ENCODE assay signal across 18 mouse cellular contexts in the genomic region with DNA sequence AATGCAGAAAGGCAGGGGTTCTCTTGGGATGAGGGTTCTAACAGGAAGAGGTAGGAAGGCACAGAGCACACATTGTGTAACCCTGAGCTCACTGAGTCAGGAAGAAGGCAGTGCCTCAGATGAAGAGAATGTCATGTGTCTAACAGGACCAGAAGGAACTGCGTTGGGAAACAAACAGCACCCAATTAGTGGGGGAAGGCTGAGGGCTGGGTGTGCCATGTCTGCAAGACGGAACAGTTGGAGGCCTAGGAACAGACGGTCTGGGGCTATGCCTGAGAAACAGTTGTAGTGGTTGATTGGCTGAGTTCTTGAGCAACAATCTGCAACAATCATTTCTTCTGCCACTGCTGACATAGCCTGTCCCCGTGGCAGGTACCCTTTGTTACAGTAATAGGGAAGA. TPM values are rescaled to one million over a fixed set of nuclear protein-coding genes. Genes with fewer than 3 reads are reported as not detected.
DNase-seq lines count a peak whose midpoint lies in the region; ATAC-seq and TF ChIP-seq lines count a peak whose summit lies in the region.
"Had no signal": no experiment of that assay in that cellular context is flagged by ENCODE, and none has a peak within 500 bp of the region (broad histone marks: within the 10 kb centered on the region; RNA-seq: fewer than 3 reads in every experiment).

No protein-coding gene starts in this region.

- no peak overlapping the region for H3K9ac ChIP-seq in liver, postnatal 0 days (replicated peaks)
- H3K9ac ChIP-seq in liver, embryonic 12.5 days = no peak overlapping the region
- H3K9ac ChIP-seq: embryonic facial prominence, embryonic 12.5 days; heart, embryonic 12.5 days; limb, embryonic 13.5 days; neural tube, embryonic 15.5 days had no signal

- H3K27ac ChIP-seq in liver, postnatal 0 days (ENCODE audit: low read depth) = 0 out of 2 replicates have a peak overlapping the region, but pooled peaks have one; percentile 1
- no peak overlapping the region for H3K27ac ChIP-seq in liver, embryonic 12.5 days
- H3K27ac ChIP-seq in bone marrow macrophage, adult 2 months (ENCODE audit: insufficient read depth, low read depth, low read length) = peak overlapping the region; percentile 73
- H3K27ac ChIP-seq: embryonic facial prominence, embryonic 12.5 days; limb, embryonic 13.5 days; neural tube, embryonic 15.5 days had no signal

- peak; percentile 59 for ATAC-seq in liver, postnatal 0 days
- no peak for ATAC-seq in liver, embryonic 12.5 days
- peak; percentile 66 for ATAC-seq in monocyte, adult 5-6 weeks (replicated peaks; ENCODE audit: insufficient number of reproducible peaks, low FRiP score, low TSS enrichment, poor library complexity, severe bottlenecking)
- ATAC-seq: CD4-positive, CD25-positive, alpha-beta regulatory T cell, adult 4 months; inflammation-experienced regulatory T-cells, adult 6 months had no signal

- H3K9me3 ChIP-seq in liver, postnatal 0 days (ENCODE audit: low read length) = no peaks in the 10 kb centered on the region
- no peaks in the 10 kb centered on the region for H3K9me3 ChIP-seq in liver, embryonic 12.5 days (replicated peaks)
- H3K9me3 ChIP-seq: embryonic facial prominence, embryonic 12.5 days; heart, embryonic 12.5 days; limb, embryonic 13.5 days; neural tube, embryonic 15.5 days had no signal

- 48% methylated on average over 4 of the region's 4 CpGs for WGBS in liver, postnatal 0 days (ENCODE audit: insufficient replicate concordance)
- WGBS in liver, embryonic 12.5 days (ENCODE audit: insufficient replicate concordance) = 56% methylated on average over 4 of the region's 4 CpGs

- TF ChIP-seq POLR2A in bone marrow macrophage, adult 2 months (IDR thresholded peaks at IDR 0.05; ENCODE audit: borderline replicate concordance, low read depth, low read length) = no peak

- no peak for TF ChIP-seq EP300 in liver, postnatal 0 days (IDR thresholded peaks at IDR 0.05; ENCODE audit: low read depth)

- DNase-seq in liver, postnatal 0 days = no peak
- peak; percentile 36 to 39 for DNase-seq in layer of hippocampus, adult 8-10 months (ENCODE audit: low spot score in 2 of 2)
- DNase-seq in right cerebral cortex, postnatal 4 days = no peak
- no peak for DNase-seq in urinary bladder, postnatal 4 days (ENCODE audit: low spot score in 2 of 2)
- DNase-seq: adrenal gland, adult 2 months; cerebellum, postnatal 10 days; gastrocnemius, postnatal 25 days; heart, postnatal 4 days; right cerebral cortex, adult 18-20 months had no signal

- H3K4me1 ChIP-seq in liver, postnatal 0 days (ENCODE audit: insufficient read depth) = peaks cover 7% of the 10 kb centered on the region
- H3K4me1 ChIP-seq in liver, embryonic 12.5 days = no peaks in the 10 kb centered on the region
- H3K4me1 ChIP-seq in bone marrow macrophage, adult 2 months (ENCODE audit: control insufficient read depth, insufficient read depth, low read length) = peaks cover 17% of the 10 kb centered on the region
- H3K4me1 ChIP-seq: embryonic facial prominence, embryonic 12.5 days had no signal

- H3K4me2 ChIP-seq in liver, postnatal 0 days (ENCODE audit: low read depth, low read length) = no peak overlapping the region
- H3K4me2 ChIP-seq in liver, embryonic 12.5 days = no peak overlapping the region
- H3K4me2 ChIP-seq: embryonic facial prominence, embryonic 12.5 days; heart, embryonic 12.5 days; limb, embryonic 13.5 days; neural tube, embryonic 15.5 days had no signal

- no peak for TF ChIP-seq CTCF in liver, postnatal 0 days (IDR thresholded peaks at IDR 0.05; ENCODE audit: low read depth)
- no peak for TF ChIP-seq CTCF in bone marrow macrophage, adult 2 months (IDR thresholded peaks at IDR 0.05; ENCODE audit: low read depth, low read length)

- H3K27me3 ChIP-seq in liver, postnatal 0 days (ENCODE audit: insufficient read depth, low read length) = no peaks in the 10 kb centered on the region
- H3K27me3 ChIP-seq in liver, embryonic 12.5 days (replicated peaks) = no peaks in the 10 kb centered on the region
- H3K27me3 ChIP-seq: embryonic facial prominence, embryonic 12.5 days; heart, embryonic 12.5 days; limb, embryonic 13.5 days; neural tube, embryonic 15.5 days had no signal

- no peak overlapping the region for H3K4me3 ChIP-seq in liver, postnatal 0 days (ENCODE audit: low read depth, low read length)
- no peak overlapping the region for H3K4me3 ChIP-seq in liver, embryonic 12.5 days
- H3K4me3 ChIP-seq in bone marrow macrophage, adult 2 months (ENCODE audit: insufficient read depth, low read length) = no peak overlapping the region
- H3K4me3 ChIP-seq: embryonic facial prominence, embryonic 12.5 days; heart, embryonic 12.5 days; limb, embryonic 13.5 days; neural tube, embryonic 15.5 days had no signal

- no peaks in the 10 kb centered on the region for H3K36me3 ChIP-seq in liver, postnatal 0 days (replicated peaks; ENCODE audit: insufficient read depth, low read length)
- no peaks in the 10 kb centered on the region for H3K36me3 ChIP-seq in liver, embryonic 12.5 days
- H3K36me3 ChIP-seq: embryonic facial prominence, embryonic 12.5 days; heart, embryonic 12.5 days; limb, embryonic 13.5 days; neural tube, embryonic 15.5 days had no signal

RNA-seq across cellular contexts. Expression of gene Gab1, which starts 38.8 kb away (rescaled TPM):
- 3.8 and 3.9 TPM in 2 replicates for polyA plus RNA-seq in liver, postnatal 0 days (2015; fragmentation: Nextera tagmentation; extraction: Ambion mirVana)
- polyA plus RNA-seq in liver, embryonic 12.5 days (2016; fragmentation: Nextera tagmentation; extraction: Ambion mirVana) = 13.1 and 14.6 TPM in 2 replicates
- polyA plus RNA-seq in bone marrow macrophage, adult 2 months (2012; ENCODE audit: insufficient read depth, insufficient read length, missing spikeins) = 18.5 and 19.7 TPM in 2 replicates
- 10 to 100 TPM; 19.4 to 24.9 (median 22.3) TPM for total RNA-seq in layer of hippocampus, adult 8-10 months (2022)
- total RNA-seq in monocyte, adult 5-6 weeks (2017) = 0.43 to 0.49 TPM in 2 of 3 replicates, not detected in the other
- polyA plus RNA-seq: CD4-positive, CD25-positive, alpha-beta regulatory T cell, adult 4 months; inflammation-experienced regulatory T-cells, adult 6 months had no signal

Comparison
In these comparisons a context has a peak if more than half of its experiments do, and no peak if none do; other contexts are left out.
1. DNase-seq: peak in layer of hippocampus, adult 8-10 months (2 of 2); none in liver, postnatal 0 days (single experiment), right cerebral cortex, postnatal 4 days (single experiment) and urinary bladder, postnatal 4 days (0 of 2).